Mouse (Mus musculus) left cerebral cortex, adult 2 months (tissue): ENCODE measurements around the gene C130032M10Rik. TPM values are rescaled to one million over a fixed set of nuclear protein-coding genes. Genes with fewer than 3 reads are reported as not detected.

Experiments
- DNase-seq, 2 experiments: peaks; one replicate each; pipeline ENCODE4 v3.0.0; 2021 to 2022; ENCODE audit warnings: low spot score in 2 of 2, mixed read lengths in 1 of 2; ENCODE audit errors: extremely low spot score in 1 of 2
- H3K27ac ChIP-seq: fragments of 200-600 bp; 2 replicates; pipeline ENCODE4 v1.8.1; 2022
- H3K4me3 ChIP-seq: fragments of 200-600 bp; 2 replicates; pipeline ENCODE4 v1.8.1; 2022
- CTCF ChIP-seq: fragments of 200-600 bp; IDR thresholded peaks from 2 replicates; pipeline ENCODE4 v1.8.1; 2022; ENCODE audit warnings: antibody characterized with exemption, mild to moderate bottlenecking, moderate library complexity
- intact Hi-C: fragments of 180-260 bp; cut with DNase I; formaldehyde crosslinking; loops from one replicate; pipeline ENCODE4 v1.15.1; 2025
- total RNA-seq, 2 experiments: library from RNA; stranded (reverse); gene quantifications; 2 replicates each; pipeline ENCODE4 v1.2.3; 2021

C130032M10Rik gene
- total RNA-seq, 2 experiments from 2014 or later, result not detected

DNA sequence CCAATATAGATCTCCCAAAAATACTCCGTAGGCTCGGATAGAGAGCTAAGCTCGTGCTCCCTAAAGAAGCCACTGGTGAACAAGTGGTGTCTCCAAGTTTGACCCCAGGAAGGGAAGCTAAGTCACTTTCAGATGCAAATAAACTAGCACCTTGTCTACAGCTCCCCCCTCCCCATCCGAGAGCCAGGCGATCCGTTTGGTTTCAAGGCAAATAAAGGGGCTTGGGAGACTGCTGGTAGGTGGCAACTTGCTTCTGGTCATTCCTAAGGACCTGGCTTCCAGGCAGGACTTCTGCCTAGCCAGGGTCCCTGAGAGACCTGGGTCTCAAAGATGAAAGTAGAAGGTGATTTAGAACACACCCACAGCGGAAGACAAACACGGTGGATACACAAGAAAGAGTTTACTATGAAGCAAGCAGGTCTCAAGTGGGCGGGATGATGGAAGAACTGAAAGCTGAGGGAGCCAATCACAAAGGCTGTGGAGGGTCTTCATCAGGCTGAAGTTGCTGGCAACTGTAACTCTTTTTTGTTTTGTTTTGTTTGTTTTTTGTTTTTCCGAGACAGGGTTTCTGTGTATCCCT is 40.9 kb downstream of the C130032M10Rik start:
- intact Hi-C loops, result no loop called here
- no peak for TF ChIP-seq CTCF

GRCm38 (mm10) chr9:114557086-114557485 is 41.6 kb downstream of the C130032M10Rik start:
- DNase-seq, result no peak
- no peak for TF ChIP-seq CTCF
- Histone ChIP-seq H3K4me3 (no peak overlapping the region), H3K27ac (no peak overlapping the region)
- intact Hi-C loops, result no loop called here

More for the DNA sequence above, 40.9 kb downstream of the C130032M10Rik start:
- H3K4me3 ChIP-seq, result no peak overlapping the region
- DNase-seq, result no peak
- no peak overlapping the region for H3K27ac ChIP-seq

- intact Hi-C loops, result no loop called here
- no peak for TF ChIP-seq CTCF
- no peak for DNase-seq
- no peak overlapping the region for H3K4me3 ChIP-seq
- H3K27ac ChIP-seq, result no peak overlapping the region
These were observed 44.6 kb downstream of the C130032M10Rik start for GRCm38 (mm10) chr9:114560141-114560540.

DNA sequence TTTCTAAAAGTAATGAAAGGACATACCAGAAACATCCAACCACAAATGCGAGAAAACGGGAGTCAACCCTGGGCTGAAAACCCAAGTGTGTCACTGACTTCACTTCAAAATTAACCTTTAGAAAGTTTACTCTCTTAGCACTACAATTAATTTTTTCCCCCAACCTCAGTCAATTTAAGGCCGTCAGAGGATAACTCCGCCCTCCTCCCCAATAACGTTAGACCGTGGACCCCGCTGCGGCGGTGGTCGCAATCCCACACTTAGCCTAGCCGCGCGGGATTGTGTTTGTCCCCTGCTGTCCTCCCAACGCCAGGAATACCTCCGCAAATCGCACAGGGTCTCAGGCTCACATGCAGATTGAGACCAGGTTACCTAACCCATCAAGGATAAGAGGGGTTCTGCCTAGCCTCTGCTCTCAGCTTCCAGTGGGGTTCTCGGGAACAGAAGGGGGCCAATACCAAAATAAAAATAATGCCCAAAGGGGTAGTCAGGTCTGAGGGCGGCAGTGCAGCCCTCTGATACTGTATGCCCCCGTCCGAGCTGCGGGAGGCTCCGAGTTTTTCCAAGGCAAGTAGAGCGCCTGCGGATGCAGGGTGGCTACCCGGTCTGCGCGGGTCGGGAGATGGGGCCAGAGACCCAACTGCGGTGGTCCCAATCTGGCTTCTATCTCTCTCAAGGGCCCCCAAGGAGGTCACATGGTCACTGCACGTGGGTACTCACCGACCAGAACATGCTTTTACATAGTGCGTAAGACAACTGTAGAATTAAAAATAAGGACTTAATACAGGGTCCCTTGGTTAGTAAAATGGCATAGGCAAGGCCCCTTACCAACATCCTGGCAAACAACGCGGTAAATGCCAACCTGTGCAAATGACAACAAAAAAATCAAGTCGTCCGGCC is 45.5 kb downstream of the C130032M10Rik start:
- intact Hi-C loops, result no loop called here
- Histone ChIP-seq H3K4me3 (no peak overlapping the region), H3K27ac (no peak overlapping the region)
- no peak for DNase-seq
- no peak for TF ChIP-seq CTCF

DNA sequence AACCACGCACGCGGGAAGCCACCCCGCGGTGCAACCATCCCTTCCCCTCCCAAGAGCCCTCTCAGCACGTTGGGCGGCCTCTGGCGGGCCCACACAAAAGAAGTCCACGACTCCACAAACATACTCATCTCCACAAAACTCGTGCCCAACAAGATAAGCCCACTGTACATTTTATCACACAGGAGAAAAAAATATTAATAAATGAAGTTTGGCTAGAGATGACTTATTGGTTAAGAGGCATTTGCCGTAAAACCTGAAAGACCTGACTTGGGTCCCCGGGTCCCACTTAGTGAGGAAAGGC is 46.1 kb downstream of the C130032M10Rik start:
- Histone ChIP-seq H3K27ac (no peak overlapping the region), H3K4me3 (no peak overlapping the region)
- intact Hi-C loops, result no loop called here
- no peak for TF ChIP-seq CTCF
- DNase-seq, result no peak

DNA sequence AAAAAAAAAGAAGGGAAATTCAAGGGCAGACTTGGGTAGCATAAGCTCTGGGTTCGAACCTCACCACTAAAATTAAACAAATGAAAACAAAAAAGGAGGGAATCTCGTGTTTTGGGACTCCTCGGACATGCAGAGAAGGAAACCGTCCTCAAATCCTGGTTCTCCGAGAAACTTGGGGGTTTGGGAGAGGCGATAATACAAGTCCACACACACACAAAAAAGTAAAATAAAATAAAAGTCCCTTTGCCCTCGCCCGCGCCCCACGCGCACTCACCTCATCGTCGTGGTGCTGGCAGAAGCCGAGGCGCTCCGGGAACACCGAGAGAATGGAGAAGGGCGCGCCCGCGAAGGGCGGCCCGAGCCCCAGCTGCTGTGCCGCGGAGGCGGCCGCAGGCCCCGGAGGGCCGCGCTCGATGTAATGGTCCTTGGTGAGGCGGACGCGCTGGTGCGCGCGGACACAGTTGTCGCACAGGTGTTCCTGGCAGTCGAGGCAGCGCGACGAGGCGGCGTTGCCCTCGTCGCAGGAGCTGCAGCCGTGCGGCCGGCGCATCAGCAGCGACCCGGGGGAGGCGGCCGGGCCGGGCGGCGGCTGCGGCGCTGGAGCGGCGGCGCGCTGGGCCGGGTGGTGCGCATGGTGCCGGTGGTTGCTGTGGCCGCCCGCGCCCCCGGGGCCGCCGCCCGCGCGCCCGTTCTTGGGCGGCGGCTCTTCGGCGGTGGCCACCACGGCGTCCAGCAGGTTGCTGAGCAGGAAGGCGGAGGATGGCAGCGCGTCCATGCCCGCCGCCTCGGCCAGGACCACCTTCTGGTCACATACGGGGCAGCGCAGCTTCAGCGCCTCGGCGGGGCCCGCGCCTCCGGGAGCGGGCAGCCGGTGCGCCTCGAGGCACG is 46.8 kb downstream of the C130032M10Rik start:
- DNase-seq, result peak in 1 of 2 experiments; percentile 14
- intact Hi-C loops, result no loop called here
- peak overlapping the region; percentile 33 for H3K4me3 ChIP-seq
- no peak overlapping the region for H3K27ac ChIP-seq
- no peak for TF ChIP-seq CTCF

GRCm38 (mm10) chr9:114562919-114563751 is 47.6 kb downstream of the C130032M10Rik start:
- peak overlapping the region; percentile 47 for H3K4me3 ChIP-seq
- TF ChIP-seq CTCF, result no peak
- DNase-seq, result peak; percentile 33 to 40
- no peak overlapping the region for H3K27ac ChIP-seq
- intact Hi-C loops, result no loop called here

DNA sequence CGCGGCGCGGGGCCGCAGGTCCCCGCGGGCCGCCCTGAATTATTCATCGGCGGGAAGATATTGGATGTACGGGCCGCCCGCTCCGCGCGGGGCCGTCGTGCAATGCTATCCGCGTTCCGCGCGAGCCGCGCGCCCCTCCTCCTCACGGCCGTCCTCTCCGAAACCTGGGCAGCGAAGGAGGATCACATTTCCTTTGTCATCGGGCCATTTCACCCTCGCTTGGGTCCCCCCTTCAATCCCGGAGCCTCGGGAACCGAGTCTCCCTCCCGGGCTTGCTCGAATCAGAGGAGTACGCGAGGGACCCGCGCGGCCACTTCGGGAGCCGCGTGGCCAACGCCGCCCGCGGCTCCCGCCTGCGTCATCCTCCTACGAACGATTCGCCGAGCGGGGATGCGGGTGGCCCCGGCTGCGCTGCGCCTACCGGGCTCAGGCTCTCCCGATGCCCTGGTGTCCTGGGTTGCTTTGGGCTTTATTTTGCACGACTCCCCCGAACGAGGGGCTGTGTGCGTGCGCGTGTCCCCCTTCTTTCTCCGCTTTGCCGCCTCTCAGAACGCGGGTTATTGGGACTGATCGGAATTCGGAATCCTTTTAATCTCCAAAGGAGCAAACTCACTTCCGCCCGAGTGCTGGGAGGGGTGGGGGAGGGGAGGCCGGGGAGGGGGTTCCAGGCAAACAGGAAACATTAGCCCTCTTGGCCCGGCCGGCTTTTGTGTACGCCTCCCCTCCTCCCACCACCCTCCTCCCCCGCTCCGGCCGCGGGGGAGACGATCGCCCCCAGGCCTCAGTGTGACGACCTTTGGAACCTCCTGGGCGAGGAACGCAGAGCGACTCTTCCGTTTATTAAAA is 48.5 kb downstream of the C130032M10Rik start, which contains the start of gene Trim71:
Gene Trim71 (minus strand): TSS at position 609 of the 846 bp plus-strand sequence.
- DNase-seq, result peak; percentile 29 to 38
- Histone ChIP-seq H3K4me3 (peak within 1 kb of the TSS; percentile 47), H3K27ac (no peak within 1 kb of the TSS)
- intact Hi-C loops, result no loop called here
- no peak for TF ChIP-seq CTCF

GRCm38 (mm10) chr9:114564667-114565066 is 49.2 kb downstream of the C130032M10Rik start:
- H3K27ac ChIP-seq, result no peak overlapping the region
- no peak overlapping the region for H3K4me3 ChIP-seq
- no peak for TF ChIP-seq CTCF
- intact Hi-C loops, result no loop called here
- no peak for DNase-seq

Other genes with a start within 250 kb of the C130032M10Rik start
- not detected for gene Bcl2a1c, start 185.6 kb upstream of the C130032M10Rik start, total RNA-seq
- gene Crtap, start 125.0 kb upstream of the C130032M10Rik start, total RNA-seq, result 1 to 10 TPM; 5.3 to 7.5 TPM
- gene Glb1, start 114.6 kb upstream of the C130032M10Rik start, total RNA-seq, result 10 to 100 TPM; 24.5 to 24.7 TPM
- 10 to 100 TPM; 12.0 to 13.2 TPM for gene Tmppe, start 114.6 kb upstream of the C130032M10Rik start, total RNA-seq
- not detected for gene Ccr4, start 10.8 kb upstream of the C130032M10Rik start, total RNA-seq
- under 1 TPM; 0.72 to 0.84 TPM for gene Trim71, start 48.7 kb downstream of the C130032M10Rik start, total RNA-seq
- 10 to 100 TPM; 47.7 to 49.1 TPM for gene Cnot10, start 124.5 kb downstream of the C130032M10Rik start, total RNA-seq
- gene Dync1li1, start 173.1 kb downstream of the C130032M10Rik start, total RNA-seq, result 10 to 100 TPM; 87.7 to 91.9 TPM
- 10 to 100 TPM; 19.8 to 22.4 TPM for gene Cmtm6, start 215.4 kb downstream of the C130032M10Rik start, total RNA-seq